Mouse (Mus musculus): Measurements from ENCODE around the gene Samhd1. TPM values are rescaled to one million over a fixed set of nuclear protein-coding genes. Genes with fewer than 3 reads are reported as not detected.

Samhd1 gene
- polyA plus RNA-seq, 1 experiment from 2014 or later: 11.1 TPM

GRCm38 (mm10) chr2:157139251-157139802 is 4.3 kb upstream of the Samhd1 start:
- ATAC-seq: no peak

GRCm38 (mm10) chr2:157138808-157139207 is 3.7 kb upstream of the Samhd1 start:
- Histone ChIP-seq H3K4me2 (ENCODE audit: low read length) (no peak overlapping the region), H3K27me3 (replicated peaks; ENCODE audit: control insufficient read depth, insufficient read depth, low read length) (no peaks in the 10 kb centered on the region), H3K27ac (ENCODE audit: low read depth, low read length) (no peak overlapping the region), H3K9me3 (ENCODE audit: control insufficient read depth, low read length) (no peaks in the 10 kb centered on the region), H3K36me3 (ENCODE audit: control insufficient read depth, insufficient read depth, low read length) (no peaks in the 10 kb centered on the region), H3K9ac (ENCODE audit: low read depth, low read length) (no peak overlapping the region), H3K4me3 (ENCODE audit: low read length) (no peak overlapping the region), H3K4me1 (ENCODE audit: control insufficient read depth, insufficient read depth, low read depth, low read length) (peaks cover 3% of the 10 kb centered on the region)
- ATAC-seq: no peak
- 83% methylated on average over 5 of the region's 5 CpGs for WGBS

More at GRCm38 (mm10) chr2:157139251-157139802, 4.3 kb upstream of the Samhd1 start:
- H3K27ac ChIP-seq (ENCODE audit: low read depth, low read length): no peak overlapping the region
- H3K9me3 ChIP-seq (ENCODE audit: control insufficient read depth, low read length): no peaks in the 10 kb centered on the region
- no peak overlapping the region for H3K4me3 ChIP-seq (ENCODE audit: low read length)
- WGBS: 94% methylated on average over 5 of the region's 5 CpGs
- H3K4me1 ChIP-seq (ENCODE audit: control insufficient read depth, insufficient read depth, low read depth, low read length): no peaks in the 10 kb centered on the region; the same call in none of the 2 replicates
- H3K4me2 ChIP-seq (ENCODE audit: low read length): no peak overlapping the region
- no peaks in the 10 kb centered on the region for H3K27me3 ChIP-seq (replicated peaks; ENCODE audit: control insufficient read depth, insufficient read depth, low read length)
- H3K9ac ChIP-seq (ENCODE audit: low read depth, low read length): no peak overlapping the region
- no peaks in the 10 kb centered on the region for H3K36me3 ChIP-seq (ENCODE audit: control insufficient read depth, insufficient read depth, low read length)

GRCm38 (mm10) chr2:157137959-157138731 is 3.1 kb upstream of the Samhd1 start:
- H3K27ac ChIP-seq (ENCODE audit: low read depth, low read length): no peak overlapping the region
- no peak overlapping the region for H3K4me2 ChIP-seq (ENCODE audit: low read length)
- no peak overlapping the region for H3K9ac ChIP-seq (ENCODE audit: low read depth, low read length)
- no peaks in the 10 kb centered on the region for H3K9me3 ChIP-seq (ENCODE audit: control insufficient read depth, low read length)
- no peaks in the 10 kb centered on the region for H3K36me3 ChIP-seq (ENCODE audit: control insufficient read depth, insufficient read depth, low read length)
- no peak overlapping the region for H3K4me3 ChIP-seq (ENCODE audit: low read length)
- 90% methylated on average over 9 of the region's 9 CpGs for WGBS
- H3K27me3 ChIP-seq (replicated peaks; ENCODE audit: control insufficient read depth, insufficient read depth, low read length): no peaks in the 10 kb centered on the region
- no peak for ATAC-seq
- H3K4me1 ChIP-seq (ENCODE audit: control insufficient read depth, insufficient read depth, low read depth, low read length): peaks cover 4% of the 10 kb centered on the region

- no peak overlapping the region for H3K27ac ChIP-seq (ENCODE audit: low read depth, low read length)
- H3K4me1 ChIP-seq (ENCODE audit: control insufficient read depth, insufficient read depth, low read depth, low read length): peaks cover 4% of the 10 kb centered on the region
- H3K9ac ChIP-seq (ENCODE audit: low read depth, low read length): no peak overlapping the region
- H3K9me3 ChIP-seq (ENCODE audit: control insufficient read depth, low read length): no peaks in the 10 kb centered on the region
- WGBS: 69% methylated on average over 2 of the region's 2 CpGs
- no peak overlapping the region for H3K4me2 ChIP-seq (ENCODE audit: low read length)
- no peaks in the 10 kb centered on the region for H3K27me3 ChIP-seq (replicated peaks; ENCODE audit: control insufficient read depth, insufficient read depth, low read length)
- ATAC-seq: no peak
- no peaks in the 10 kb centered on the region for H3K36me3 ChIP-seq (ENCODE audit: control insufficient read depth, insufficient read depth, low read length)
- H3K4me3 ChIP-seq (ENCODE audit: low read length): no peak overlapping the region
Measured at GRCm38 (mm10) chr2:157136646-157137045, 1.6 kb upstream of the Samhd1 start.

GRCm38 (mm10) chr2:157136176-157136575 is 1.1 kb upstream of the Samhd1 start:
- 92% methylated on average over 4 of the region's 4 CpGs for WGBS
- no peaks in the 10 kb centered on the region for H3K27me3 ChIP-seq (replicated peaks; ENCODE audit: control insufficient read depth, insufficient read depth, low read length)
- H3K9ac ChIP-seq (ENCODE audit: low read depth, low read length): no peak overlapping the region
- H3K36me3 ChIP-seq (ENCODE audit: control insufficient read depth, insufficient read depth, low read length): no peaks in the 10 kb centered on the region
- H3K9me3 ChIP-seq (ENCODE audit: control insufficient read depth, low read length): no peaks in the 10 kb centered on the region
- H3K4me3 ChIP-seq (ENCODE audit: low read length): no peak overlapping the region
- ATAC-seq: no peak
- peaks cover 4% of the 10 kb centered on the region for H3K4me1 ChIP-seq (ENCODE audit: control insufficient read depth, insufficient read depth, low read depth, low read length)
- no peak overlapping the region for H3K4me2 ChIP-seq (ENCODE audit: low read length)
- no peak overlapping the region for H3K27ac ChIP-seq (ENCODE audit: low read depth, low read length)

GRCm38 (mm10) chr2:157135529-157136120 is 560 bp upstream of the Samhd1 start:
- peak overlapping the region; percentile 71 for H3K9ac ChIP-seq (ENCODE audit: low read depth, low read length)
- peak overlapping the region; percentile 98 for H3K4me2 ChIP-seq (ENCODE audit: low read length)
- H3K36me3 ChIP-seq (ENCODE audit: control insufficient read depth, insufficient read depth, low read length): no peaks in the 10 kb centered on the region
- H3K27me3 ChIP-seq (replicated peaks; ENCODE audit: control insufficient read depth, insufficient read depth, low read length): no peaks in the 10 kb centered on the region
- ATAC-seq: no peak
- WGBS: 81% methylated on average over 10 of the region's 10 CpGs
- H3K9me3 ChIP-seq (ENCODE audit: control insufficient read depth, low read length): no peaks in the 10 kb centered on the region
- H3K4me3 ChIP-seq (ENCODE audit: low read length): peak overlapping the region; percentile 62
- peak overlapping the region; percentile 41; the same call in 1 of the 2 replicates for H3K27ac ChIP-seq (ENCODE audit: low read depth, low read length)
- H3K4me1 ChIP-seq (ENCODE audit: control insufficient read depth, insufficient read depth, low read depth, low read length): peaks cover 4% of the 10 kb centered on the region

GRCm38 (mm10) chr2:157134479-157134931 is 560 bp downstream of the Samhd1 start:
- H3K27me3 ChIP-seq (replicated peaks; ENCODE audit: control insufficient read depth, insufficient read depth, low read length): no peaks in the 10 kb centered on the region
- under 1% methylated on average over 25 of the region's 25 CpGs for WGBS
- no peaks in the 10 kb centered on the region for H3K36me3 ChIP-seq (ENCODE audit: control insufficient read depth, insufficient read depth, low read length)
- H3K4me3 ChIP-seq (ENCODE audit: low read length): peak overlapping the region; percentile 62
- H3K27ac ChIP-seq (ENCODE audit: low read depth, low read length): peak overlapping the region; percentile 21
- ATAC-seq: peak; percentile 70
- no peaks in the 10 kb centered on the region for H3K9me3 ChIP-seq (ENCODE audit: control insufficient read depth, low read length)
- peak overlapping the region; percentile 71 for H3K9ac ChIP-seq (ENCODE audit: low read depth, low read length)
- peaks cover 4% of the 10 kb centered on the region for H3K4me1 ChIP-seq (ENCODE audit: control insufficient read depth, insufficient read depth, low read depth, low read length)
- H3K4me2 ChIP-seq (ENCODE audit: low read length): peak overlapping the region; percentile 98

GRCm38 (mm10) chr2:157133769-157134478 is 1.1 kb downstream of the Samhd1 start:
- Histone ChIP-seq H3K4me2 (ENCODE audit: low read length) (peak overlapping the region; percentile 98), H3K4me1 (ENCODE audit: control insufficient read depth, insufficient read depth, low read depth, low read length) (peaks cover 4% of the 10 kb centered on the region), H3K27me3 (replicated peaks; ENCODE audit: control insufficient read depth, insufficient read depth, low read length) (no peaks in the 10 kb centered on the region), H3K9ac (ENCODE audit: low read depth, low read length) (peak overlapping the region; percentile 71), H3K4me3 (ENCODE audit: low read length) (peak overlapping the region; percentile 62), H3K27ac (ENCODE audit: low read depth, low read length) (no peak overlapping the region), H3K9me3 (ENCODE audit: control insufficient read depth, low read length) (no peaks in the 10 kb centered on the region), H3K36me3 (ENCODE audit: control insufficient read depth, insufficient read depth, low read length) (no peaks in the 10 kb centered on the region)
- WGBS: 26% methylated on average over 11 of the region's 11 CpGs
- ATAC-seq: no peak
